Mouse (Mus musculus) liver, embryonic 16.5 days (tissue): Measurements from ENCODE around the gene Akr1c14. TPM values are rescaled to one million over a fixed set of nuclear protein-coding genes. Genes with fewer than 3 reads are reported as not detected.

ENCODE experiments used
- ATAC-seq: fragments of 200-750 bp; cut with Nextera tagmentation; 2 replicates; pipeline ENCODE4 v1.8.0; 2017; ENCODE audit warnings: low read depth, mild to moderate bottlenecking, moderate number of reproducible peaks, moderate library complexity
- H3K27ac ChIP-seq: fragments of 300-500 bp; sonication (generic); 2 replicates; pipeline ENCODE4 v1.5.1; 2014; ENCODE audit warnings: mild to moderate bottlenecking, low read length
- H3K27me3 ChIP-seq: fragments of 300-500 bp; sonication (generic); 2 replicates; pipeline ENCODE4 v1.6.1; 2014; ENCODE audit warnings: low read depth, low read length, mixed read lengths; ENCODE audit not compliant: control insufficient read depth, insufficient read depth
- H3K36me3 ChIP-seq: fragments of 300-500 bp; sonication (generic); 2 replicates; pipeline ENCODE4 v1.6.1; 2014; ENCODE audit warnings: mild to moderate bottlenecking; ENCODE audit not compliant: control insufficient read depth, insufficient read depth
- H3K4me1 ChIP-seq: fragments of 300-500 bp; sonication (generic); 2 replicates; pipeline ENCODE4 v1.6.1; 2014; ENCODE audit warnings: low read depth, low read length, mixed read lengths; ENCODE audit not compliant: control insufficient read depth
- H3K4me2 ChIP-seq: fragments of 300-500 bp; sonication (generic); 2 replicates; pipeline ENCODE4 v1.6.1; 2014; ENCODE audit warnings: low read depth, low read length, mixed read lengths
- H3K4me3 ChIP-seq: fragments of 300-500 bp; sonication (generic); 2 replicates; pipeline ENCODE4 v1.5.1; 2014; ENCODE audit warnings: low read depth, mild to moderate bottlenecking, low read length
- H3K9ac ChIP-seq: fragments of 300-500 bp; sonication (generic); 2 replicates; pipeline ENCODE4 v1.6.1; 2014; ENCODE audit warnings: low read depth, low read length
- H3K9me3 ChIP-seq: fragments of 300-500 bp; sonication (generic); replicated peaks from 2 replicates; pipeline ENCODE4 v1.6.1; 2016; ENCODE audit warnings: low read length; ENCODE audit not compliant: control insufficient read depth
- WGBS: fragments of 180-500 bp; shearing (Covaris S2); extraction: QIAGEN DNeasy Blood & Tissue Kit; methylation state at CpG from one replicate; pipeline ENCODE4 v1.1.7; 2014; ENCODE audit not compliant: insufficient replicate concordance; 5-methylcytosine and 5-hydroxymethylcytosine counted together
- polyA plus RNA-seq: library from polyadenylated mRNA; unstranded; fragments of >200 nt; fragmentation: Nextera tagmentation; extraction: Ambion mirVana; gene quantifications from 2 replicates; pipeline ENCODE4 v1.2.1, GENCODE M21; 2015

Gene Akr1c14
- 12.4 and 16.4 TPM in 2 replicates for polyA plus RNA-seq

DNA sequence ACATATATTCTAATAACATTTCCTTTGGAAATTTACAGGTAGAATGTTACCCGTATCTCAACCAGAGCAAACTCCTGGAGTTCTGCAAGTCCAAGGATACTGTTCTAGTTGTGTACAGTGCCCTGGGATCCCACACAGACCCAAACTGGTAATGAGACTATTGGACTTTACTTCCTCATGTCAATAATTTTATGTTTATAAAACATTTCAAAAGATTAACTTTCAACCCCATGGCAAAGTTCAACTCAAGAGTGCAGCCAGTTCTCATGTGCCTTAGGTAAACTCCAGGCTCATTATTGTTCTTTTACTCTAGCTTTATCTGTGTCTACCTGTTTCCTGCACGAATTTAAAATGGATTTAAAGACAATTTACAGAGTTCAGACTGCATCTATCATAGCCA is at the start of gene Akr1c14:
Akr1c14 (plus strand) TSS at position 293 of the 400 bp plus-strand sequence.
- no peaks in the 10 kb centered on the region for H3K4me1 ChIP-seq
- H3K9ac ChIP-seq: no peak within 1 kb of the TSS
- no peaks in the 10 kb centered on the region for H3K27me3 ChIP-seq
- no peaks in the 10 kb centered on the region for H3K36me3 ChIP-seq
- no peak within 1 kb of the TSS for H3K4me3 ChIP-seq
- H3K27ac ChIP-seq: peak within 1 kb of the TSS; percentile 34; the same call in 1 of the 2 replicates
- 26% methylated on average over 2 of the region's 2 CpGs for WGBS
- no peaks in the 10 kb centered on the region for H3K9me3 ChIP-seq
- H3K4me2 ChIP-seq: no peak within 1 kb of the TSS
- peak; percentile 88 for ATAC-seq

DNA sequence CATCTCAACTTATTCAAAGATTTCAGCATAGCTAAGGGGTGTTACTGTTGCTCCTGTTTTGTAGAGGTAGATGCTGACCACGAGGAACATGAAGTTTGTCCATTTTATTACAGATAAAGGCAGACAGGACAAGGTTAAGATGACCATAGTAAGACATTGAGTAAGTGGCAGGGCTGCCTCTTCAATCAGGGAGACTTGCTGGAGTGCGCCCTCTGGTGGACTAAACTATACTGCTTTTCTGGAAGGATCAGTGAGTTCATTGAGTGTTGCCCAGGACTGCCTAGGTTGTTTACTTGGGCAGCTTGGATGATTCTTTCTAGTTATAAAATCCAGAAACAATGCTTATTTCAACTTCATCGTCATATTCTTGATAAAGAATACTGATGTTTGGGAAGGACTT is 47.1 kb upstream of the Akr1c14 start:
- H3K27ac ChIP-seq: no peak overlapping the region
- no peak overlapping the region for H3K4me3 ChIP-seq
- no peak overlapping the region for H3K9ac ChIP-seq
- 7% methylated on average over 3 of the region's 3 CpGs for WGBS
- no peak for ATAC-seq
- H3K9me3 ChIP-seq: no peaks in the 10 kb centered on the region
- no peaks in the 10 kb centered on the region for H3K36me3 ChIP-seq
- H3K4me1 ChIP-seq: no peaks in the 10 kb centered on the region
- no peaks in the 10 kb centered on the region for H3K27me3 ChIP-seq
- H3K4me2 ChIP-seq: no peak overlapping the region

DNA sequence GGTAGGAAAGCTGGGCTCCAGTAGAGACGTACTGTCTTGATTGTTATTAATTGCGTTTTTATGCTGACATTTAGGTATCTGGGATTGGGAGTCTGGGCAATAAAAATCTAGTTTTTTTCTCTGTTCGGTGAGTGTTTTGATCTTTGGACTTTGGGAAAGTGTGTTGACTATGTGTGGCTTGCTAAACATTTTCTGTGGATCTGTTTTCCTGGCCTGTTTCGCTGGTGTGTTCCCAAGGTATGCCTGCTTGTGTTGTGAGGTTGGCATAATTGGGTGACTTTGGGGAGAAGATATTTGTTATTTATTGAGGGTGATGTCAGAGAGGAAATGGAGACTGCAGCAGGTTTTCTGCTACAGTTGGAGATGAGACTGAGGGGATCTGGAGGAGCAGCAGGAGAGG is 38.0 kb upstream of the Akr1c14 start:
- ATAC-seq: no peak
- Histone ChIP-seq H3K4me3 (no peak overlapping the region), H3K9me3 (no peaks in the 10 kb centered on the region), H3K27me3 (no peaks in the 10 kb centered on the region), H3K4me2 (no peak overlapping the region), H3K4me1 (no peaks in the 10 kb centered on the region), H3K9ac (no peak overlapping the region), H3K27ac (no peak overlapping the region), H3K36me3 (no peaks in the 10 kb centered on the region)
- WGBS: 46% methylated on average over 4 of the region's 4 CpGs

DNA sequence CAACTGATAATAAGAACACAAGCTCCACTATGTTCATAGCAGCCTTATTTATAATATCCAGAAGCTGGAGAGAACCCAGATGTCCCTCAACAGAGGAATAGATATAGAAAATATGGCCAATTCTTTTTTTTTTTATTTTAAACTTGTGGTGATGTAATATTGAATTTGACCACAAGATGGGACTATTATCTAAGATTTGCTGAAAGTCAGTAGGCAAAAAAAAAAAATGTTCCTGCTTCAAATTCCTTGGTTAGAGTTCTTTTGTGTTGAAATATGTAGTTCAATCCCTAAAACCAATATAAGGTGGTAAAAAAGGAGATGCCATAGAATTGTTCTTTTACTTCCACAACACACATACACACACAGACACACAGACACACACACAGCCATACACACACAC is 35.0 kb upstream of the Akr1c14 start:
- Histone ChIP-seq H3K27ac (no peak overlapping the region), H3K27me3 (no peaks in the 10 kb centered on the region), H3K4me2 (no peak overlapping the region), H3K36me3 (no peaks in the 10 kb centered on the region), H3K4me3 (no peak overlapping the region), H3K9ac (no peak overlapping the region), H3K9me3 (no peaks in the 10 kb centered on the region), H3K4me1 (no peaks in the 10 kb centered on the region)
- no peak for ATAC-seq

DNA sequence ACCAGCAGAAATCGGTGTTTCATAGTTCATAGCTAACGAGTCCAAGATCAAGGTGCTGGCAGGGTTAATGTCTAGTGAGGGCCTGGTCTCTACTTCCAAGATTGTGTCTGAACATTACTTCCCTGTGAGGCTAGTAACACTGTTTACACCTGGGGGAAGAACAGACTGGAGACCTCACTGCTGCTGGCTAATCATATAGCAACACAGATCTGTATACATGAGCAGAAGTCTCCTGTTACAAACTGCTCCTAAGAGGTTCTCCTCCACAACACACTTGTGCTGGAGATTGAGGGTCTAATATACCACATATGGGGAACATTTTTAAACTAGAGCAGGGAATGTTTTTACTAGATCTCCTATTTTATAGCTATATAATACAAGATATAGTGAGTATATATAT is 18.9 kb upstream of the Akr1c14 start:
- Histone ChIP-seq H3K9me3 (no peaks in the 10 kb centered on the region), H3K27me3 (no peaks in the 10 kb centered on the region), H3K4me1 (no peaks in the 10 kb centered on the region), H3K4me2 (no peak overlapping the region), H3K4me3 (no peak overlapping the region), H3K36me3 (no peaks in the 10 kb centered on the region), H3K27ac (no peak overlapping the region), H3K9ac (no peak overlapping the region)
- ATAC-seq: no peak
- 71% methylated on average over 2 of the region's 2 CpGs for WGBS

DNA sequence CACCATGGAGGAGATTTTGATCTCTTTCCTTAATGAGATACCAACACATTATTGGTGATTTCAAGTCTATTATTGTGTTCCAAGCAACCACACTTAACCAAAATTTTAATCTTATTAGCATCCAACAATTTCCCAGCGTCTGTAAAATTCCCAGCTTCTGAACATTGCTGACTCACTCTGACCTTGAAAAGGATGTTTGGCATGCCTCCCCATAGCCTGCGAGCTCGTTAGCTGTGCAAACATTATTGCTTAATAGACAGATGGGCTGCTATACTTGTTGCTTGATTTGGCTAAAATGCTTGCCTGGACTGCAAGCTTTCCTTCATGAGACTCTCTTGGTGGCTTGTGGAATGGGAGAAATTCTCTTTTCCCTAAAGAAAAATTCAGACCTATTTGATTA is 16.3 kb upstream of the Akr1c14 start:
- Histone ChIP-seq H3K9me3 (no peaks in the 10 kb centered on the region), H3K4me2 (no peak overlapping the region), H3K9ac (no peak overlapping the region), H3K27ac (0 out of 2 replicates have a peak overlapping the region, but pooled peaks have one; percentile 33), H3K36me3 (no peaks in the 10 kb centered on the region), H3K27me3 (no peaks in the 10 kb centered on the region), H3K4me1 (no peaks in the 10 kb centered on the region), H3K4me3 (no peak overlapping the region)
- WGBS: 36% methylated on average over 3 of the region's 3 CpGs
- peak; percentile 84 for ATAC-seq

DNA sequence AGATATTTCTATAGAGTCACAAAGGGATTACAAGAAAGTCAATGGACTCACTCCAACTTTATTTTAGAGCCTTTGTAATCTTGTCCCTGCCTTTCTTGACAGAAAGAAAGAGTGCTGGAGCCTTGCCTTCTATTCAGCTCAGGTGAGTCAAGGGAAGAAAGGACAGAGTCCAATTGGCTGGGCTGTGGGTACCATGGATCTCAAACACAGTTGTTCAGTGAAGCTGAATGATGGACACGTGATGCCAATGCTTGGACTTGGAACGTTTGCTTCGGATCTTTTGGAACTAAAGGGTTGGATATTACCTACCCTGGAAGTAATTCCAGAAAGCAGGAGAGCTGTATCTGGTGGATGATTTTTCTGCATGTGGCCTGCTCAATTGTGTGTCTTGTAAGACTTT is 13.8 kb upstream of the Akr1c14 start:
- Histone ChIP-seq H3K4me1 (no peaks in the 10 kb centered on the region), H3K4me3 (no peak overlapping the region), H3K27me3 (no peaks in the 10 kb centered on the region), H3K9me3 (no peaks in the 10 kb centered on the region), H3K36me3 (no peaks in the 10 kb centered on the region), H3K9ac (no peak overlapping the region), H3K4me2 (no peak overlapping the region), H3K27ac (no peak overlapping the region)
- WGBS: 60% methylated on average over 3 of the region's 3 CpGs
- ATAC-seq: no peak

DNA sequence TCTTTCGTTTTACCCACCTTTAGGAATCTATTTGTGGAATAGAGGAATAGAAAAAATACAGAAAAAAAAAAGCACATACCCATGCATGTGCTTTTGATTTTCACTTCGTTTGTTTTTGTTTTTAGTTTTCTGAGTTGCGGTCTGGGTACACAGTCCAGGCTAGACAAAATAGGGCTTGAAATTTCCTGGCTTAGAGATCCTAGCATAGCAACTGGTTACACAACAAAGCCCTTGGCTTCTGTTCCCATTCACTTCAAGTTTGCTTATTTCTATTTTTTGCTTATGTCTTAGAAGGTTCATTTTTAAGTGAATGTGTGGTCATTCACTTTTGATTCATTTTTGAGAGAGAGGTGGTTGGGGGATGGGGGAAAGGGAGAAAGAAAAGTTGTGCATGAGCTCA is 2.7 kb upstream of the Akr1c14 start:
- no peaks in the 10 kb centered on the region for H3K27me3 ChIP-seq
- 47% methylated on average over 3 of the region's 3 CpGs for WGBS
- no peak for ATAC-seq
- H3K4me3 ChIP-seq: no peak overlapping the region
- H3K36me3 ChIP-seq: no peaks in the 10 kb centered on the region
- H3K9me3 ChIP-seq: no peaks in the 10 kb centered on the region
- no peaks in the 10 kb centered on the region for H3K4me1 ChIP-seq
- H3K9ac ChIP-seq: no peak overlapping the region
- H3K27ac ChIP-seq: no peak overlapping the region
- no peak overlapping the region for H3K4me2 ChIP-seq

DNA sequence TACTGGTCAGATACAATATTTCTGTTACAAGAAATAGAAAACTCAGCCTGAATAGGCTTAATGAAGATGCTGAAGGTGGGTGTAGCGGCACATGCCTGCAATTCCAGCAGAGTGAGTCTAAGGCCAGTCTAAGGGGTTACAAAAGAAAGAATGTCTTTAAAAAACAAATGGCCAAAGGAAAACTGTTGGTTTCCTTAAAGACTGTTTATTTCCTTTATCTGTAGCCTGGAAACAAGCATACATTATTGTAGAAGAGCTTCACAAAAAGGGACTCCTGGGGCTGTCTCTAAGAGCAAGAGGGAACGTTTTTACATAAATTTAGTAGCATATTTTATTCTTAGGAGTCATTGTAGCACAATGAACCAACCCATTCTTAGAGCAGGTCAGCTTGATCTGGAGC is 2.0 kb upstream of the Akr1c14 start:
- Histone ChIP-seq H3K27ac (no peak overlapping the region), H3K36me3 (no peaks in the 10 kb centered on the region), H3K27me3 (no peaks in the 10 kb centered on the region), H3K4me3 (no peak overlapping the region), H3K4me1 (no peaks in the 10 kb centered on the region), H3K9me3 (no peaks in the 10 kb centered on the region), H3K4me2 (no peak overlapping the region), H3K9ac (no peak overlapping the region)
- 50% methylated on average over 2 of the region's 2 CpGs for WGBS
- no peak for ATAC-seq

DNA sequence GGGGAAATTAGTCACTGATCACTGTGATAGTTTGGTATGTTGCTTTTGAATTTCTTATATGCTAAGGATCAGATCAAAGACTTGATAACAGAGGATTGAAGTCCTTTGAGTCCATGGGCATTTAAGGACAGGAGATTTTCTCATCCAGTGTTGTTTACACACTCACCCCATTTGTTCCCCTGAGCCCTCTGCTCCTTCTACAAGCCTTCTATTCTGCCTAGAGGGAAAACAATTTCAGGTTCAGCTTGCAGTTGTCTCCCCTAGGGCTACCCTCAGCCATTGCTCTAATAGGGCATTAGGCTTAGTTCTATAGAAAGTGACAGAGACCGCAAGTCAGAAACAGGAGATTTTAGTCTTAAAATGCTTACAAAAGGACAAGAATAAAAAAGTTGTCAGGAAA is 585 bp upstream of the Akr1c14 start:
- no peak for ATAC-seq
- Histone ChIP-seq H3K36me3 (no peaks in the 10 kb centered on the region), H3K4me3 (no peak overlapping the region), H3K27me3 (no peaks in the 10 kb centered on the region), H3K4me2 (no peak overlapping the region), H3K9me3 (no peaks in the 10 kb centered on the region), H3K4me1 (no peaks in the 10 kb centered on the region), H3K27ac (peak overlapping the region; percentile 34; the same call in 1 of the 2 replicates), H3K9ac (no peak overlapping the region)
- WGBS: 74% methylated on average over 1 of the region's 1 CpGs
